Mouse (Mus musculus): Measurements from ENCODE around the gene 0610030E20Rik.

0610030E20Rik gene

DNA sequence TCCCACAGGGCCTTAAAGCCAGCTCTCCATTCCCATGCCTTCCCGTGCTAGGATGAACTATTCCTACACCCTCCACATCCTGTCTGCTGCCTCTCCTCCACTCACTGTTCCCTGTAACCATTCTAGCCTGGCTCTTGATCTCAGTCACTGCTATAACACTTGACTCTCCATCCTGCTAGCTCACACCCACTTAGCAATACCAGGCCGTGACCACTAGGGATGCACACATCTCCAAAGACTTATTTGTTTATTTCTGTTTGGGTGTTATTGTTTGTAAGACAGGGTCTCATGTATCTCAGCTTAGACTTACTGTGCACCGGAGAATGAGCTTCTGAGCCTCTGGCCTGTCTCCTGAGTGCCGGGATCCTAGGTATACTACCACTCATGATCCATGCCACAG lies 22.4 kb downstream of the 0610030E20Rik start:
- DNase-seq (ENCODE audit: low read depth, low spot score), result no peak

DNA sequence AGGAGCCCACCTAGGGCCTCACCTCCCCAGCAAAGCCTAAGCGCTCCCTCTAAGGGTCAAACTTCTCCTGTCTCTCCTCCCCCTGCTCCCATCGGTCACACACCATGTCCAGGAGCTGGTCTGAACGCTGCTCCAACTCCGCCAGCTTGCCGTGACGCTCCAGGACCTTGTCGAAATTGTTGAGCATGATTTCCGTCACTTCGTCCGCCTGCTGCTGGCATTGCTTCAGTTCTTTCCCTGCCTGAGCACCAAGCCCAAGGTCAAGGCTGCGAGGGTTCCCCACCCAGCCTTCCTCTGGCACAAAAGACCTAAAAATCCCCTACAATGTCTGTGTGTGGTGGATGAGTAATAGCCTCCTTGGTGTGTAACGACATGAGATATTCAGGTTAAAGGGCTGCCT lies 23.0 kb downstream of the 0610030E20Rik start:
- DNase-seq (ENCODE audit: low read depth, low spot score), result no peak

DNA sequence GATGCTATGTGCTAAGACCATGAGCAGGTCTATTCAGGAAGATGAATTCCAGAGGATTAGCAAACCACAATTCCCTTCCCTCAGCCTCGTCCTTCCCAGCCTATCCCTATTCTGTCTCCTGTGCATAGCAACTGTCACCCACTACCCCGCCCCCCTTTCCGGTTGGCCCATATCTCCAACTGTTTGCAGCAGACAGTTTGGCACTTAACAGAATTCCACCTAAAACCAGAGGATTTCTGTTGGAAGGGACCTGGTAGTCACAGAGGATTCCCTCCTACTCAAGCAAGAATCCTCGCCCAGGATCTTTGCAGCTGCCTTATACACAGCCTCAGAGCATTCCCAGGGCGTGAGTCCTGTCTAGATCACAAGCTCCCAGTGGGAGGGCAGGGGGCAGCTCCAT lies 24.0 kb downstream of the 0610030E20Rik start:
- peak; percentile 77 for DNase-seq (ENCODE audit: low read depth, low spot score)

DNA sequence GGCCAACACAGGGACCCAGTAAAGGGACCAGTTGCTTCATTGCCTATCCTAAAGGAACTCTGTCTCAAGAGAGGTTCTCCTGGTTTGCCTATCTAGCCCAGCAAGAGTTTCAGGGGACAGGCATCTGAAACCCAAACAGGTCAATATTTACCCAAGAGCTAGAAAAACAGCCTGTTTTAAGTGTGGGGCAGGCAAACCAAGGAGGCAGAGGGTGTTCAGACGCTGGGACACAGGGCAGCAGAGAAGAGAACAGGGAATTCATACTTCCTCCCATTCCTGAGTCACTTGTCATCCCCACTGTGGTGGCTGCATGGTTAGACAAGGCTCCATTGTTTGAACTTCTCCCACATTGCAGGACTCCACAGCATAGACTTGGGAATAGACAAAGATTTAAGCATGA lies 24.5 kb downstream of the 0610030E20Rik start:
- no peak for DNase-seq (ENCODE audit: low read depth, low spot score)

DNA sequence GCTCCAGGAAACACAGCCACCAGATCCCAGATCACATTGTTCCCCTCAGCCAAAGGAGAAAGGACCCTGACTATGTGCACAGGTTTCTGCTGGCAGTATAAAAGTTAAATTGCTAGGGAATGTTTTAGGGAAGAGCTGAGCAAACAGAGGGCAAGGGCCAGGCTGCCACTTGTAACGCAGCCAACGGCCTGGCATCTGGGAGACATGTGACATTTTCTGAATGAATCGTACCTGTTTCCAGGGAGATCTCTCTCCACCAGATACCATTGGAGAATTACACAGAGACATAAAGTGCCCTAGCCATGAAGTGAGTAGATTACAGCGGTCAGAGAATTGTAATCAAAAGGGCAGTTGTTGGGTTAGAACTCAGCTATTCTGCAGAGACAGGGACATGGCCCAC lies 26.1 kb downstream of the 0610030E20Rik start:
- no peak for DNase-seq (ENCODE audit: low read depth, low spot score)

DNA sequence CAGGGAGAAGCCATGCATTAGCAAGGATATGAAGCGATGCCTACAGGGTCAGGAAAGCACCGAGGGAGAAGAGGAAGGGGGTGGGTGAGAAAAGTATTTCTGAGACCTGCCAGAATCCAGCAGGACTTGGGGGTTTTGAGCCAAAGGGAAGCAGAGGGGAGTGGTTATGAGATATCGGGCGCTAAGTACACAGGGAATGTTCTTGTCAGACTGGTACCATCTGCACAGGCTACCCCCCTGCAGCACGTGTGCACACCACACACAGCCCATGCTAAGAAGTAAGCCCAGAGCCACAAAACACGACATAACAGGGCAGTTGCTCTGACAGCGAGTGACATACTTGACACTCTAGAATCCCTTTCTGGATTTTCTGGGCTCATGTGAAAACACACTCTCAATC lies 27.1 kb downstream of the 0610030E20Rik start:
- DNase-seq (ENCODE audit: low read depth, low spot score), result no peak

DNA sequence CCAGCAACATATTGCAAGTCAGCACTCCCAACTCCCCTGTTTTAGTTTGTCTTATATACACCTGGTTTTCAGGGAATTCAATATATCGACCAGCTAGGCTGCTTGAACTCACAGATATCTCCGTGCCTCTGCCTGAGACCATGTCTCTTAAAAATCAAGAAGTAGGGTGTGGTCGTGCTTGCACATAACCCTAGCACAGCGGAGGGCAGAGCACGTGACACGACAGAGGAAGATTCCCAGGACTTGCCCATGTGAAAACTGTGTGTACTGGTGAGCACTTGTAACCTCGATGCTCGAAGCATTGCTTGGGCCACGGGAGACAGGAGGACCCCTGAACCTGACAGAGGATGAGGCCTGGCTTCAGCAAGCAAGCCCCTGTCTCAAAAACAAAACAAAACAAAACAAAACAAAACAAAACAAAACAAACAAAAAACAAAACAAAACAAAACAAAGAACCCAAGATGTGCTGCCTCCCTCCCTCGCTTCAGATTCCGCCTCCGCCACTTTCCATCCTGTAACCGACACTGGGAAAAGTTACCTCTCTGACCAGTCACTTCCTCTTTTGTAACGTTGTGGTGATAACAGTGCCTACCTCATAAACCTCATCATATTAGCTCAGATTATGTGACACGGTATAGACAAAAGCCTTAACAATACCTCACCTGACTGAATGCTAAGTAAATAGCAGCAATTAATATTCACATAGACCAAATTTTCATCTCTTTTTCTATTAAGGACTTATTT lies 27.9 kb downstream of the 0610030E20Rik start:
- DNase-seq (ENCODE audit: low read depth, low spot score), result no peak

DNA sequence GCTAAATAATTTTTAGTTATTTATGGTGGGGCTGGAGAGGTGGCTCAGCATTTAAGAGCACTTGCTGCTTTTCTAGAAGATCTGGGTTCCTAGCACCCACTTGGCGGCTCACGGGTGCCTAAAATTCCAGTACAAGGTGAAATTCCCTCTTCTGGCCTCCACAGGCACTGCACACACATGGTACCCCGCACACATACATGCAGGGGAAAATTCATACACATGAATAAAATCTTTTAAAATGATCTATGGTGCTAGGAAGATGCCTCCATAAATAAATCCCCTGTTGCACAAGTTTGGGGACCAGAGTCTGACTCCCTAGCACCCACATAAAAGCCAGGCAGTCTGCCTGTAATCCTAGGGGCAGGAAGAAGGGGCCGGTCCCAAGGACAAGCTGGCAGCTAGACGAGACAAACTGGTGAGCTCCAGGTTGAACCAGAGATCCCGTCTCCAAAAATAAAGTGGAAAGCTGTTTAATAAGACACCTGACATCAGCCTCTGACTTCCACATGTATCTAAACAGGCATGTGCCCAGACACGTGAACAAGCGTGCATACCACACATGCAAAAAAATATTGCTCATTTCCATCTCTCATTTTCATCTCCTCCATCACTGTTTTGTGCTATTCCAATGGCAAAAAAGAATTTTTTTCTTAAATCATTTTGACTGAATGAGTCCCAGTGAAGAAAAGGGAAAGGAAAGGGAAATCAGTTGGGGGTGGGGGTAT lies 31.6 kb downstream of the 0610030E20Rik start:
- DNase-seq (ENCODE audit: low read depth, low spot score), result no peak

DNA sequence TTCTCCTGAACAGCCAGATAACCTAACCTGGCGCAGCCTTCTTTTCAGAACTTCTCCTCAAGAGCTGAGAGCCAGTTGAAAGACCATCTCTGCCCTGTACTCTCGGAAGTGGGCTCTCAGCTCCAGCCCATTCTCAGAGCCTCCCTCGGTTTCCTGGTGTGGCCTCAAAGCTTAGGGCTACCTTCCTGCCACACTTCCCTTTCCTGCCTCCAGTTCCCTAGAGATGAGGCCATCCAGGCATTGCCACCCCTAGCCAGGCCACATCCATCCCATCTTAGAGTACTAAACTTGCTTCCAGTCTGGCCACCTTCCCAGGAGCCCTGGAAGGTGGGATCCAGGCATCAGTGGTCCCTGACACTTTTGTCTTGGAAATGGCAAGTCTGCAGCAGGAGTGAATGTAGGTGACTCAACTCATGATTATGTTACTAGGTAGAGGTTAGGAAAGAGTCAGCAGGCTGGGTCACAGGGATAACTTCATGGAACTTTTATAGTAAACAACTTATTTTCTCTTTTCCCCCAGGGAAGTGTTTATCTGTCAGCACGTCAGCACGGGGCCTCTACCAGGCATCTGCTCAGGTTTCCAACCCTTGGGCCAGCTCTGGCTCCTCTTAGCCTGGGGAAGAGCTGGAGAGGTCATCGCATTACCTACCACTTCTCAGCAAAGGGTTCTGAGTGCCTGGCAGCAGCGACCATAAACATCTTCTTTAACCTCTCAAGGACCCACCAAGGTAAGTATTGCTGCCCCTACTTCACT lies 32.4 kb downstream of the 0610030E20Rik start:
- no peak for DNase-seq (ENCODE audit: low read depth, low spot score)

DNA sequence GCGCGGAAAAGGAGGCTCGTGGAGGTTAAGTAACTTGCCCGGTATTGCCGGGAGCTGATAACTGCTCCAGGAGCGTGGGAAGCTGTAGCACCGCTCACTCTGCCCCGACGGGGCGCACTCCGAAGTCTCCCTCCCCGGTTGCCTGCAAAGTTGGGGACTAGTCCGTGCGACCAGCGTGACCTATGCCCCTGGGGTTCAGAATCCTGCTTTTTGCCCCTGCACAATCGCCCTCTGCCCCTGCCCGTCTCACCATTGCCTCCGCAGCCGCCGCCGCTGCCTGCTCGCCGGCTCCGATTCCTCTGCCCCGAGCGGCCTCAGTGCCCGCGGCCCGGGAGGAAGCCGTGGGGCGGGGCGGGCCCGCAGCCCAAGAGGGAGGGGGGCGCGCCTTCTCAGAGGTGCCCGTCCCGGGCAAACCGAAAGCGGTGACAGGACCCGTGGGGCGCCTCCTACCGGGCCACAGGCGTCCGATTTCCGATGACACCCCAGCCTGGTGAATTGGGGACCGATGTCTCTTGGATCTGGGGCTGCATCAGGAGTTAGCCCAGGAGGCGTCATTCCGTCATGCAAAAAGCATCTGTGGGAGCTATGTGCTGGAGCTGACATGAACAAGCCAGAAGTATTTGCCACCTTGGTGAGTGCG lies 33.1 kb downstream of the 0610030E20Rik start, which contains the start of gene Vamp5:
Gene Vamp5 (minus strand): TSS at position 338 of the 640 bp plus-strand sequence.
- no peak for DNase-seq (ENCODE audit: low read depth, low spot score)

DNA sequence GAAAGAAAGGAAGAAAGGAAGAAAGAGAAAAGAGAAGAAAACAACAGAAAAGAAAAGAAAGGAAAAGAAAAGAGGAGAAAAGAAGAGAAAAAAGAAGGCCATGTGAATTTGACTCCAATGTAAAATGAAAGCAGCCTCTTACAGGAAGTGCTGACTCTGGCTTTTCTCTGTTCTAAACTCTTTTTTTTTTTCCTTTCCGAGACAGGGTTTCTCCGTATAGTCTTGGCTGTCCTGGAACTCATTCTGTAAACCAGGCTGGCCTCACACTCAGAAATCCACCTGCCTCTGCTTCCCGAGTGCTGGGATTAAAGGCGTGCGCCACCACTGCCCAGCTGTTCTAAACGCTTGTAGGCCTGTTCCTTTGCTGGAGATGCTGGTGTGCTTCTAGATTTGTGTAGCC lies 35.4 kb downstream of the 0610030E20Rik start:
- no peak for DNase-seq (ENCODE audit: low read depth, low spot score)

DNA sequence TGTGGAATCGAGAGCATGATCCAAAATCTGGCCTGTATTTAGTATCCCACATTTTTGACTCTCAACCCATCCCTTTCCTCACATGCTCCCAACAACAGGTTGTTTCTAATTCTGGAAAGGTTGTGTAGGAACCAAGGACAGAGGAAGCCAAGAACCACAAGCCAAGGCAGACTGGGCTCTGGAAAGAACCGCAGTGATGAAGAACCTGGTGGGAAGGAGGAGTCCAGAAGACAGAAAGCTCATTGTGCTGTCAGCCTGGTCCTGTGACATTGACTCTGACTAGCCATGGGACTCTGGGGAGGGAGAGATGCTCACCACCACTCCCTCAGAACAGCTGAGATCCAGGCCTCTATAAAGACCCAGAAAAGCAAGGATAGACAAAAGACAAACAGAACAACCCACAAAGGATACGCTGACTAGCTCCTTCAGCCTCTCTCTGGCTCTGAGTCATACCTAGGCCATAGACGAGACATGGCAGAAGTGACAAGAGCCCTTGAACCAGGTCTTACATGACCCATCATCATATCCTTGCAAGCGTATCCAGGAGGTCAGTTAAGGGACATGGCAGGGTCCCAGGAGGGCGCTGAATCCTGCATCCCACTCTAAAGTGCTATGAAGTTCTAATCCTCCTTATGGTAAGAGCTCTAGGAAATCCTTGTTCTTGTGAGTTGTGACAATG lies 36.2 kb downstream of the 0610030E20Rik start:
- no peak for DNase-seq (ENCODE audit: low read depth, low spot score)

DNA sequence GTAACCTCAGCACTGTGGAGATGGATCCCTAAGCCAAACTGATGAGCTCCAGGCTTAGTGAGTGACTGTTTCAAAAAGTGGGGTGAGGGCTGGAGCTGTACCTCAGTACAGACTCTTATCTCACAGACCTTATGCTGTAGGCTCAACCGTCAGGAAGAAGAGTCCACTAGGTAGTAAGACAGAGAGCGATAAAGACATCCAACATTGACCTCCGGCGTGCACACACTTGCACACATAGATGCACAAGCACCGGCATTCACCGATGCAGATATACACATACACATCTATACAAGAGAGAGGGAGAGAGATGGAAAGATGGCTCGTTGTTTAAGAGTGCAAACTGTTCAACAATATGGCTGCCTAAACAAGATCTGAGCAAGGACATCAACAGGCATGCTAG lies 36.8 kb downstream of the 0610030E20Rik start:
- no peak for DNase-seq (ENCODE audit: low read depth, low spot score)

DNA sequence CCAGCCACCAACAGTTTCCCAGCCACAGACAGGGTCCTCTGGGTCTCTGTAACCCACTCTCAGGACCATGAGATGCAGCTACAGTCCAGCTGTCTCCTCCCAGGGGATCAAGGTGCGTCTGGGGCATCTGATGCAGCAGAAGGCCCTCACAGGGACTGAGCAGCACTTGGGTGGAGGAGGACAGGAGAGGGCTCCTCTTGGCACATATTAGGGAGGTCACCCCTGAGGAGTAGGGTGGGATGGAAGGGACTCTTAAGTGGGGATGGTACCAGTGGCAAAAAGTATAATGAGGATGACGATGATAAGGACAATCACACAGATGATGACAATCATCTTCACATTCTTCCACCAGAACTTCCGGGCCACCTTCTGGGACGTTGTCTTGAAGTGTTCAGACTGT lies 38.1 kb downstream of the 0610030E20Rik start:
- DNase-seq (ENCODE audit: low read depth, low spot score), result no peak

DNA sequence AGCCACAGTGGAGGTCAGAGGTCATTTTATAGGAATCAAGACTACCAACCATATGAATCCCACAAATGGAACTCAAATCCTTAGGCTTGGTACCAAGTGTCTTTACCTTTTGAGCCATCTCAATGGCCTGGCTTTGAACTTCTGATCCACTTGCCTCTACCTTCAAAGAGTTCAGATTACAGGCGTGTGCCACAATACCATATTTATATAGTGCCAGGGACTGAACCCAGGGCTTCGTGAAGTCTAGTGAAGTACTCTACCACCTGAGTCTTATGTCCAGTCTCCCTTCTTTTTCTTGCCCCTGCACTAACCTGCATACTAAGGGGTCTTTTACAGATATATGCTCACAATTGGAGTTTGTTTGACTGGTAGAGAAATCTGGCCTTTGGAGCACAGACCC lies 39.4 kb downstream of the 0610030E20Rik start:
- DNase-seq (ENCODE audit: low read depth, low spot score), result no peak

DNA sequence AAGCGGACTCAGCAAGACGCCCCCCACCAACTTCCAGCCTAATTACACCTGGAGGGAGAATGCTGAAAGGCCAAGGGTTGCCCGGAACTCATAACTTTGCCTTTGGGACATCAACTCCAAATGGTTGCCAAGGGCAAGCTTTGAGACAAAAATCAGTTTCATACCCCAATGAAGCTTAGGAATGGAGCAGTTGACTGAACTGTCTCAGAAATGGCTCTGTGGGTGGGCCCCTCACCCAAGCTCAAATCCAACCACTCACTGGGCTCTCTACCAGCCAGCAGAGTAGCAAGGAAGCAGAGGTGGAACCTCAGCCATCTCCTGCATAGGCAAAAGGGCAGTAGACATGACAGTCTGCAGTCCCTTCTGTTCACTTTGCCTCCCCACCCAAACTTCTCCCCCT lies 40.7 kb downstream of the 0610030E20Rik start:
- DNase-seq (ENCODE audit: low read depth, low spot score), result no peak

DNA sequence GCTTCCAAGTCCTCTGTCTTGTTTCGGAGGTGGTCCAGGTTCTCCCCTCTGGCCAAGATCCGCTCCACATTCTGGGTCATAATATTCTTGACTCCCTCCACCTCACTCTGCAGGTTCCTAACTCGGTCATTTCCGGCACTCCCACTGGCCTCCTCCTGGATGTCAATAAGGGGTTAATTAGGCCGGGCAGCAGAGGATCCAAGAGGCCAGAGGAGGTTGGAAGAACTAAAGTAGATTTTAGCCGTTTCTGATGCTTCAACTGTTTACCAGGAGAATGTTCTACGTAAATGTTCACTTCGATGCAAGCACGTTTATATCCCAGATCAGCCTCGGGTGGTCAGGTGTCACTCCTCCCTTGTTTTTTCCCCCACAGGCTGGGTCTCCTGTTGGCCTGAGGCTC lies 41.1 kb downstream of the 0610030E20Rik start:
- no peak for DNase-seq (ENCODE audit: low read depth, low spot score)

DNA sequence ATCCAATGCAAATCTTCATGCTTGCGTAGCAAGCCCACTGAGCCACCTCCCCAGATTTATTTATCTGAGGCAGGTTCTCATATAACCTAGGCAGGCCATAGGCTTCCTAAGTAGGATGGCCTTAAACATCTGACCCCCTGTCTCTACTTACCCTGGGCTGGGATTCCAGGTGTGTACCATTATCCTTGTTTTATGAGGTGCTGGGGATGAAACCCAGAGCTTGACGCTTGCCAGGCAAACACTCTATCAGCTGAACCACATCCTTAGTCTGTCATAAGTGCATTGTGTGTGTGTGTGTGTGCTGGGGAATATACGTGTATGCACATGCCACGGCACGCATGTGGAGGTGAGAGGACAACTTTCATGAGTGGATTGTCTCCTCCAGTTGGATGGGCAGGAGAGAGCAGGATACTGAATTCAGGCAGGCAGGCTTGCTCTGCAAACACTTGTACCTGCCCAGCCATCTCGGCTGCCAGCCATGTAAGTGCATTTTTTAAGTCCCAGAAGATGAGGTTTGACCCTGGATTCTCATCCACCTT lies 41.7 kb downstream of the 0610030E20Rik start:
- DNase-seq (ENCODE audit: low read depth, low spot score), result no peak

DNA sequence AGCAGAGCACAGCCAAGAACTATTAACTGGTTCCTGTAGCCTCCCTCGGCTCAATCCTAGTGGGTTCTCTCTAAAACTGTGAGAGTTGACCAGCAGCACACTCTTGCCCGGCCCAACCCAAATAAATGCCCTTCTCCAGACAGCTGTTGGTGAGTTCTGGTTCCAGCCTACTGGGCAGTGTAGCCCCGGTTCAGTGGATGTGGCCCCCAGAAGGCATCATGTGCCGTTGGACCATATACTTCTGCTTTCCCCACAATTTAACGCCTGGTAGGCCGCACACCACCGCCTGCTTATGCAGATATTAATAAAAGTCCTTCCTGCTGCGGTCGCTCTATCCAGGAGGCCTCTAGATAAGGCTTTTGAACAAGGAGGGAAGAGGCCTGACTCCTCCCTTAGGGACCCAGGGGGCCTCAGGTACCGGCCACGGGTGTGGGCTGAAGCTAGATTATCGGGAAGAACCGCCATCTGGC lies 42.4 kb downstream of the 0610030E20Rik start:
- DNase-seq (ENCODE audit: low read depth, low spot score), result no peak

DNA sequence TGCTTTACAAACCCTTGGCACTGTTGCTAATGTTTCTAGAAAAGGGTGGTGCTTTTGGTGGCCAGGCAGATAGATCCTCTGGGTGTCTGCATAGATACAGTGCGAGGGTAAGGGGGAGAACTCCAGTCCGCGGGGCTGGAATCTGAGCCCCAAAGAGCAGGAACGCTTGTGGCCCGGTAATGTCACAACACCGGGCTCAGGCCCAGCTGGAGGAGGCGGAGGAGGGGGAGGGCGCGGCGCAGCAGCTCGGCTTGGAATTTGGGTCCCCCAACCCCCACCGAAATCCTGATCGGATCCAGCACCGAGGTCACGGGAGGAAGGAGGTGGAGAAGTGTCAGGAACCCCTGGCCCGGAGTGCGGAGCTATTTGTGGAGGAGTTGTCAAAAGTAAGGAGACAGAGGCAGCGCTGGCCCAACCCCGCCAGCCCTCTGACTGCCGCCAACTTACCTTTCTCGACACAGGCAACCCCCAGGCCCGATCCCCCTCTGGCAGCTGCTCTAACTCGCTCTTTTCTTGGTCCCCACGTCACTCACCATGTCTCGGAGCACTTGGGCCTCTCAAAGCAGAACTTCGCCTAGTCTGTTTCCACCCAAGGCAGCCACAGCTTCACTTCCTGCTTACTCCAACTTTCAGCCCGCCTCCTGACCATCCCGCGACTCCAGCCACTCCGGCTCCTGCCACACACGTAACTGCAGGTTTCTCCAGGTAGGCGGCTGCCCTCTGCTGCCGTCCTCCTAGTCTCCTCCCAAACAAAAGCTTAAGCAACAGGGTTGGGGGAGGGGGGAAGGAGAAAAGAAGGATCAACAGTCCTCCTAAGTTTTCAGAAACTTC lies 43.0 kb downstream of the 0610030E20Rik start, which contains the start of gene Vamp8:
Gene Vamp8 (minus strand): TSS at position 763 of the 831 bp plus-strand sequence.
- DNase-seq (ENCODE audit: low read depth, low spot score), result no peak

Measured in telencephalon, adult 2 months (tissue).